Mouse (Mus musculus) neural tube, embryonic 11.5 days (tissue): Measurements from ENCODE around the gene Gm45785. TPM values are rescaled to one million over a fixed set of nuclear protein-coding genes. Genes with fewer than 3 reads are reported as not detected.
A peak's percentile ranks its signal among the peaks of the same experiment; 100 is the strongest.

Source experiments
- ATAC-seq: fragments of 200-750 bp; cut with Nextera tagmentation; 2 replicates; pipeline ENCODE4 v1.8.0; 2017; ENCODE audit warnings: moderate number of reproducible peaks, mild to moderate bottlenecking, moderate TSS enrichment, moderate library complexity; ENCODE audit not compliant: insufficient read depth, low FRiP score, low TSS enrichment
- DNase-seq: peaks from one replicate; pipeline ENCODE4 v3.0.0-alpha.2; 2015; ENCODE audit warnings: low spot score
- H3K27ac ChIP-seq: fragments of 300-500 bp; sonication (generic); 2 replicates; pipeline ENCODE4 v1.5.1; 2014; ENCODE audit warnings: low read depth, mild to moderate bottlenecking, low read length
- H3K27me3 ChIP-seq: fragments of 300-500 bp; sonication (generic); 2 replicates; pipeline ENCODE4 v1.6.1; 2014; ENCODE audit warnings: mild to moderate bottlenecking, low read length, mixed read lengths; ENCODE audit not compliant: control insufficient read depth, insufficient read depth
- H3K36me3 ChIP-seq: fragments of 300-500 bp; sonication (generic); 2 replicates; pipeline ENCODE4 v1.6.1; 2014; ENCODE audit warnings: mild to moderate bottlenecking, low read length, moderate library complexity, mixed read lengths; ENCODE audit not compliant: control insufficient read depth, insufficient read depth
- H3K4me1 ChIP-seq: fragments of 300-500 bp; sonication (generic); 2 replicates; pipeline ENCODE4 v1.6.1; 2014; ENCODE audit warnings: low read length, mixed read lengths; ENCODE audit not compliant: control insufficient read depth, insufficient read depth
- H3K4me2 ChIP-seq: fragments of 300-500 bp; sonication (generic); 2 replicates; pipeline ENCODE4 v1.6.1; 2014; ENCODE audit warnings: low read depth, mild to moderate bottlenecking, moderate library complexity
- H3K4me3 ChIP-seq: fragments of 300-500 bp; sonication (generic); 2 replicates; pipeline ENCODE4 v1.5.1; 2014; ENCODE audit warnings: low read depth, low read length
- H3K9ac ChIP-seq: fragments of 300-500 bp; sonication (generic); 2 replicates; pipeline ENCODE4 v1.6.1; 2014; ENCODE audit warnings: mild to moderate bottlenecking, low read length
- H3K9me3 ChIP-seq: fragments of 300-500 bp; sonication (generic); 2 replicates; pipeline ENCODE4 v1.6.1; 2016; ENCODE audit warnings: low read length; ENCODE audit not compliant: control insufficient read depth
- WGBS: fragments of 180-500 bp; shearing (Covaris S2); extraction: QIAGEN DNeasy Blood & Tissue Kit; methylation state at CpG from one replicate; pipeline ENCODE4 v1.1.7; 2014; 5-methylcytosine and 5-hydroxymethylcytosine counted together
- polyA plus RNA-seq: library from polyadenylated mRNA; unstranded; fragments of >200 nt; fragmentation: Nextera tagmentation; extraction: Ambion mirVana; gene quantifications from 2 replicates; pipeline ENCODE4 v1.2.1, GENCODE M21; 2014

Gene Gm45785
- polyA plus RNA-seq: not detected in 2 replicates

- Histone ChIP-seq H3K4me2 (peak within 1 kb of the TSS; percentile 99), H3K27ac (peak within 1 kb of the TSS; percentile 86), H3K9me3 (no peaks in the 10 kb centered on the region), H3K27me3 (no peaks in the 10 kb centered on the region), H3K9ac (peak within 1 kb of the TSS; percentile 85), H3K4me1 (peaks cover 21% of the 10 kb centered on the region), H3K4me3 (peak within 1 kb of the TSS; percentile 57), H3K36me3 (peaks cover 10% of the 10 kb centered on the region)
- WGBS: 2% methylated on average over 51 of the region's 51 CpGs
- ATAC-seq: peak; percentile 78
- peak; percentile 90 for DNase-seq
These were observed at the start of gene Gm45785 for GRCm38 (mm10) chr7:140855860-140856784. TSS of gene Gm45785 (minus strand) at chr7:140856331.

- ATAC-seq (no peak), DNase-seq (no peak)
- H3K9me3 ChIP-seq: no peaks in the 10 kb centered on the region
- no peak overlapping the region for H3K9ac ChIP-seq
- H3K36me3 ChIP-seq: no peaks in the 10 kb centered on the region
- H3K4me2 ChIP-seq: no peak overlapping the region
- H3K4me1 ChIP-seq: no peaks in the 10 kb centered on the region
- no peak overlapping the region for H3K4me3 ChIP-seq
- no peak overlapping the region for H3K27ac ChIP-seq
- H3K27me3 ChIP-seq: no peaks in the 10 kb centered on the region
- WGBS: 89% methylated on average over 2 of the region's 2 CpGs
These were observed 49.5 kb upstream of the Gm45785 start for GRCm38 (mm10) chr7:140905642-140906081.

- no peaks in the 10 kb centered on the region for H3K27me3 ChIP-seq
- no peaks in the 10 kb centered on the region for H3K4me1 ChIP-seq
- no peak overlapping the region for H3K4me3 ChIP-seq
- no peak overlapping the region for H3K4me2 ChIP-seq
- ATAC-seq (no peak), DNase-seq (peak; percentile 82)
- no peak overlapping the region for H3K27ac ChIP-seq
- H3K36me3 ChIP-seq: no peaks in the 10 kb centered on the region
- WGBS: 26% methylated on average over 13 of the region's 13 CpGs
- no peaks in the 10 kb centered on the region for H3K9me3 ChIP-seq
- no peak overlapping the region for H3K9ac ChIP-seq
These were observed 47.1 kb upstream of the Gm45785 start for GRCm38 (mm10) chr7:140903212-140903611.

GRCm38 (mm10) chr7:140902036-140902875, 46.1 kb upstream of the Gm45785 start:
- Histone ChIP-seq H3K4me2 (no peak overlapping the region), H3K4me3 (no peak overlapping the region), H3K9me3 (no peaks in the 10 kb centered on the region), H3K4me1 (no peaks in the 10 kb centered on the region), H3K36me3 (peaks cover 3% of the 10 kb centered on the region; the same call in 1 of the 2 replicates), H3K27me3 (no peaks in the 10 kb centered on the region), H3K27ac (no peak overlapping the region), H3K9ac (no peak overlapping the region)
- ATAC-seq: no peak
- 82% methylated on average over 15 of the region's 15 CpGs for WGBS
- no peak for DNase-seq

- 82% methylated on average over 10 of the region's 10 CpGs for WGBS
- H3K4me2 ChIP-seq: no peak within 1 kb of the TSS
- peaks cover 6% of the 10 kb centered on the region for H3K36me3 ChIP-seq
- H3K27ac ChIP-seq: no peak within 1 kb of the TSS
- no peaks in the 10 kb centered on the region for H3K9me3 ChIP-seq
- H3K4me1 ChIP-seq: no peaks in the 10 kb centered on the region
- H3K9ac ChIP-seq: no peak within 1 kb of the TSS; the same call in 1 of the 2 replicates
- no peak for DNase-seq
- no peak for ATAC-seq
- H3K27me3 ChIP-seq: no peaks in the 10 kb centered on the region
- no peak within 1 kb of the TSS for H3K4me3 ChIP-seq
These were observed 44.1 kb upstream of the Gm45785 start, which contains the start of gene Cox8b for GRCm38 (mm10) chr7:140900220-140900619. TSS of gene Cox8b (minus strand) at chr7:140900446.

- DNase-seq (no peak), ATAC-seq (no peak)
- H3K9me3 ChIP-seq: no peaks in the 10 kb centered on the region
- WGBS: 85% methylated on average over 3 of the region's 3 CpGs
- H3K4me2 ChIP-seq: no peak overlapping the region
- no peak overlapping the region for H3K27ac ChIP-seq
- no peak overlapping the region for H3K4me3 ChIP-seq
- no peaks in the 10 kb centered on the region for H3K4me1 ChIP-seq
- peaks cover 9% of the 10 kb centered on the region for H3K36me3 ChIP-seq
- H3K27me3 ChIP-seq: no peaks in the 10 kb centered on the region
- H3K9ac ChIP-seq: no peak overlapping the region
These were observed 43.0 kb upstream of the Gm45785 start for GRCm38 (mm10) chr7:140899121-140899520.

- Histone ChIP-seq H3K36me3 (peaks cover 10% of the 10 kb centered on the region), H3K27me3 (no peaks in the 10 kb centered on the region), H3K4me1 (no peaks in the 10 kb centered on the region), H3K9me3 (no peaks in the 10 kb centered on the region), H3K9ac (no peak overlapping the region), H3K27ac (no peak overlapping the region), H3K4me3 (no peak overlapping the region), H3K4me2 (no peak overlapping the region)
- ATAC-seq (no peak), DNase-seq (no peak)
- WGBS: 90% methylated on average over 7 of the region's 7 CpGs
These were observed 41.7 kb upstream of the Gm45785 start for GRCm38 (mm10) chr7:140897863-140898262.

GRCm38 (mm10) chr7:140894611-140895010, 38.5 kb upstream of the Gm45785 start:
- Histone ChIP-seq H3K4me2 (no peak overlapping the region), H3K9ac (no peak overlapping the region), H3K27me3 (no peaks in the 10 kb centered on the region), H3K4me1 (no peaks in the 10 kb centered on the region), H3K9me3 (no peaks in the 10 kb centered on the region), H3K27ac (no peak overlapping the region), H3K36me3 (peaks cover 14% of the 10 kb centered on the region), H3K4me3 (no peak overlapping the region)
- DNase-seq: no peak
- no peak for ATAC-seq
- WGBS: 89% methylated on average over 3 of the region's 3 CpGs
